Mouse (Mus musculus) limb, embryonic 10.5 days (tissue): ENCODE results near the gene Phf21a. TPM values are rescaled to one million over a fixed set of nuclear protein-coding genes. Genes with fewer than 3 reads are reported as not detected.
A peak's percentile ranks its signal among the peaks of the same experiment; 100 is the strongest.

Experiments used
- DNase-seq: peaks from one replicate; pipeline ENCODE4 v3.0.0-alpha.2; 2017; ENCODE audit warnings: low spot score
- H3K27ac ChIP-seq: fragments of 300-500 bp; sonication (generic); 2 replicates; pipeline ENCODE4 v1.5.1; 2016; ENCODE audit warnings: mild to moderate bottlenecking
- H3K27me3 ChIP-seq: fragments of 300-500 bp; sonication (generic); 2 replicates; pipeline ENCODE4 v1.6.1; 2016; ENCODE audit warnings: low read depth, mild to moderate bottlenecking; ENCODE audit not compliant: poor library complexity, severe bottlenecking
- H3K36me3 ChIP-seq: fragments of 300-500 bp; sonication (generic); 2 replicates; pipeline ENCODE4 v1.6.1; 2016; ENCODE audit warnings: mild to moderate bottlenecking, moderate library complexity
- H3K4me1 ChIP-seq: fragments of 300-500 bp; sonication (generic); 2 replicates; pipeline ENCODE4 v1.6.1; 2016
- H3K4me3 ChIP-seq: fragments of 300-500 bp; sonication (generic); 2 replicates; pipeline ENCODE4 v1.5.1; 2016; ENCODE audit warnings: mild to moderate bottlenecking, moderate library complexity
- H3K9me3 ChIP-seq: fragments of 300-500 bp; sonication (generic); replicated peaks from 2 replicates; pipeline ENCODE4 v1.6.1; 2016; ENCODE audit warnings: mild to moderate bottlenecking
- WGBS: fragments of 180-500 bp; shearing (Covaris S2); methylation state at CpG from one replicate; pipeline ENCODE4 v1.1.7; 2016; 5-methylcytosine and 5-hydroxymethylcytosine counted together
- polyA plus RNA-seq: library from polyadenylated mRNA; unstranded; fragments of >200 nt; fragmentation: Nextera tagmentation; extraction: Ambion mirVana; gene quantifications from 2 replicates; pipeline ENCODE4 v1.2.1, GENCODE M21; 2016

The Phf21a gene
- polyA plus RNA-seq, 1 experiment from 2014 or later, result 40.2 TPM

GRCm38 (mm10) chr2:92185766-92186450 is 93.0 kb downstream of the Phf21a start:
- H3K27me3 ChIP-seq, result no peaks in the 10 kb centered on the region
- peak overlapping the region; percentile 98 for H3K27ac ChIP-seq
- H3K9me3 ChIP-seq, result no peaks in the 10 kb centered on the region
- WGBS, result 16% methylated on average over 11 of the region's 11 CpGs
- H3K36me3 ChIP-seq, result no peaks in the 10 kb centered on the region
- peaks cover 44% of the 10 kb centered on the region for H3K4me1 ChIP-seq
- peak overlapping the region; percentile 76 for H3K4me3 ChIP-seq
- DNase-seq, result no peak

GRCm38 (mm10) chr2:92187061-92187460 is 94.1 kb downstream of the Phf21a start:
- no peaks in the 10 kb centered on the region for H3K36me3 ChIP-seq
- DNase-seq, result no peak
- no peaks in the 10 kb centered on the region for H3K27me3 ChIP-seq
- H3K4me3 ChIP-seq, result peak overlapping the region; percentile 16; the same call in 1 of the 2 replicates
- no peak overlapping the region for H3K27ac ChIP-seq
- 63% methylated on average over 6 of the region's 6 CpGs for WGBS
- no peaks in the 10 kb centered on the region for H3K9me3 ChIP-seq
- H3K4me1 ChIP-seq, result peaks cover 39% of the 10 kb centered on the region

GRCm38 (mm10) chr2:92188744-92189143 is 95.8 kb downstream of the Phf21a start:
- H3K27ac ChIP-seq, result no peak overlapping the region
- 0 out of 2 replicates have a peak, but pooled peaks cover 2% of the 10 kb centered on the region for H3K36me3 ChIP-seq
- no peaks in the 10 kb centered on the region for H3K27me3 ChIP-seq
- no peaks in the 10 kb centered on the region for H3K9me3 ChIP-seq
- H3K4me1 ChIP-seq, result peaks cover 37% of the 10 kb centered on the region
- no peak for DNase-seq
- no peak overlapping the region for H3K4me3 ChIP-seq
- WGBS, result 87% methylated on average over 3 of the region's 3 CpGs

- peaks cover 31% of the 10 kb centered on the region for H3K4me1 ChIP-seq
- WGBS, result 79% methylated on average over 5 of the region's 5 CpGs
- DNase-seq, result no peak
- H3K36me3 ChIP-seq, result 0 out of 2 replicates have a peak, but pooled peaks cover 2% of the 10 kb centered on the region
- no peak overlapping the region for H3K4me3 ChIP-seq
- H3K27ac ChIP-seq, result no peak overlapping the region
- H3K9me3 ChIP-seq, result no peaks in the 10 kb centered on the region
- H3K27me3 ChIP-seq, result no peaks in the 10 kb centered on the region
Measured at GRCm38 (mm10) chr2:92190960-92191359, 98.0 kb downstream of the Phf21a start.

- DNase-seq, result no peak
- whole genome bisulfite sequencing, result 83% methylated on average over 5 of the region's 5 CpGs
- H3K4me1 ChIP-seq, result peaks cover 20% of the 10 kb centered on the region
- H3K36me3 ChIP-seq, result 0 out of 2 replicates have a peak, but pooled peaks cover 2% of the 10 kb centered on the region
- no peaks in the 10 kb centered on the region for H3K27me3 ChIP-seq
- no peak overlapping the region for H3K27ac ChIP-seq
- no peak overlapping the region for H3K4me3 ChIP-seq
- H3K9me3 ChIP-seq, result no peaks in the 10 kb centered on the region
Measured at GRCm38 (mm10) chr2:92191826-92192581, 99.1 kb downstream of the Phf21a start.

- no peak overlapping the region for H3K4me3 ChIP-seq
- H3K4me1 ChIP-seq, result peaks cover 9% of the 10 kb centered on the region; the same call in 1 of the 2 replicates
- no peaks in the 10 kb centered on the region for H3K9me3 ChIP-seq
- H3K27ac ChIP-seq, result no peak overlapping the region
- 62% methylated on average over 6 of the region's 6 CpGs for WGBS
- no peaks in the 10 kb centered on the region for H3K27me3 ChIP-seq
- no peak for DNase-seq
- no peaks in the 10 kb centered on the region for H3K36me3 ChIP-seq
Measured at GRCm38 (mm10) chr2:92198126-92198525, 105.2 kb downstream of the Phf21a start.

GRCm38 (mm10) chr2:92198747-92199146 is 105.8 kb downstream of the Phf21a start:
- Histone ChIP-seq H3K27ac (no peak overlapping the region), H3K4me3 (no peak overlapping the region), H3K9me3 (no peaks in the 10 kb centered on the region), H3K36me3 (no peaks in the 10 kb centered on the region), H3K27me3 (no peaks in the 10 kb centered on the region), H3K4me1 (peaks cover 9% of the 10 kb centered on the region; the same call in 1 of the 2 replicates)
- no peak for DNase-seq
- 73% methylated on average over 7 of the region's 7 CpGs for WGBS

GRCm38 (mm10) chr2:92199562-92200286 is 106.8 kb downstream of the Phf21a start:
- H3K27me3 ChIP-seq, result no peaks in the 10 kb centered on the region
- WGBS, result 65% methylated on average over 10 of the region's 10 CpGs
- peaks cover 9% of the 10 kb centered on the region; the same call in 1 of the 2 replicates for H3K4me1 ChIP-seq
- H3K4me3 ChIP-seq, result no peak overlapping the region
- H3K36me3 ChIP-seq, result no peaks in the 10 kb centered on the region; the same call in 1 of the 2 replicates
- H3K9me3 ChIP-seq, result no peaks in the 10 kb centered on the region
- no peak for DNase-seq
- no peak overlapping the region for H3K27ac ChIP-seq

GRCm38 (mm10) chr2:92202319-92203040 is 109.6 kb downstream of the Phf21a start:
- no peaks in the 10 kb centered on the region for H3K9me3 ChIP-seq
- H3K27ac ChIP-seq, result no peak overlapping the region
- H3K4me3 ChIP-seq, result no peak overlapping the region
- no peaks in the 10 kb centered on the region; the same call in 1 of the 2 replicates for H3K36me3 ChIP-seq
- DNase-seq, result no peak
- WGBS, result 86% methylated on average over 4 of the region's 4 CpGs
- peaks cover 21% of the 10 kb centered on the region for H3K4me1 ChIP-seq
- H3K27me3 ChIP-seq, result no peaks in the 10 kb centered on the region

GRCm38 (mm10) chr2:92205010-92205639 is 112.2 kb downstream of the Phf21a start:
- no peak for DNase-seq
- Histone ChIP-seq H3K27me3 (no peaks in the 10 kb centered on the region), H3K9me3 (no peaks in the 10 kb centered on the region), H3K27ac (no peak overlapping the region), H3K4me1 (peaks cover 12% of the 10 kb centered on the region), H3K36me3 (no peaks in the 10 kb centered on the region; the same call in 1 of the 2 replicates), H3K4me3 (no peak overlapping the region)
- WGBS, result 85% methylated on average over 5 of the region's 5 CpGs

GRCm38 (mm10) chr2:92210409-92210808 is 117.5 kb downstream of the Phf21a start:
- no peak for DNase-seq
- no peaks in the 10 kb centered on the region for H3K9me3 ChIP-seq
- WGBS, result 96% methylated on average over 1 of the region's 1 CpGs
- H3K4me1 ChIP-seq, result peaks cover 10% of the 10 kb centered on the region
- peaks cover 19% of the 10 kb centered on the region for H3K36me3 ChIP-seq
- H3K27me3 ChIP-seq, result no peaks in the 10 kb centered on the region
- H3K4me3 ChIP-seq, result no peak overlapping the region
- H3K27ac ChIP-seq, result no peak overlapping the region

- H3K36me3 ChIP-seq, result peaks cover 71% of the 10 kb centered on the region
- no peak for DNase-seq
- no peaks in the 10 kb centered on the region for H3K4me1 ChIP-seq
- no peak overlapping the region for H3K27ac ChIP-seq
- 89% methylated on average over 6 of the region's 6 CpGs for WGBS
- no peak overlapping the region for H3K4me3 ChIP-seq
- no peaks in the 10 kb centered on the region for H3K27me3 ChIP-seq
- no peaks in the 10 kb centered on the region for H3K9me3 ChIP-seq
Measured at GRCm38 (mm10) chr2:92221431-92221830, 128.5 kb downstream of the Phf21a start.
